Mouse (Mus musculus) midbrain, embryonic 13.5 days (tissue): ENCODE measurements at regions not wholly inside any gene's neighbourhood (a gene's known extent, or its start where the extent isn't known, plus 50 kb on each side); places are given as distances from the start of the nearest gene placed in this dataset.

Experiments
- ATAC-seq: fragments of 200-750 bp; cut with Nextera tagmentation; 2 replicates; pipeline ENCODE4 v1.8.0; 2017; ENCODE audit warnings: mild to moderate bottlenecking, moderate TSS enrichment, moderate library complexity
- H3K27ac ChIP-seq: fragments of 300-500 bp; sonication (generic); 2 replicates; pipeline ENCODE4 v1.5.1; 2015; ENCODE audit warnings: inconsistent platforms, mild to moderate bottlenecking, moderate library complexity
- H3K27me3 ChIP-seq: fragments of 300-500 bp; sonication (generic); 2 replicates; pipeline ENCODE4 v1.6.1; 2015; ENCODE audit warnings: mild to moderate bottlenecking, inconsistent platforms
- H3K36me3 ChIP-seq: fragments of 300-500 bp; sonication (generic); 2 replicates; pipeline ENCODE4 v1.6.1; 2015; ENCODE audit warnings: mild to moderate bottlenecking, inconsistent platforms
- H3K4me1 ChIP-seq: fragments of 300-500 bp; sonication (generic); replicated peaks from 2 replicates; pipeline ENCODE4 v1.6.1; 2015; ENCODE audit warnings: inconsistent platforms
- H3K4me2 ChIP-seq: fragments of 300-500 bp; sonication (generic); replicated peaks from 2 replicates; pipeline ENCODE4 v1.6.1; 2015; ENCODE audit warnings: moderate library complexity, mild to moderate bottlenecking, inconsistent platforms
- H3K4me3 ChIP-seq: fragments of 300-500 bp; sonication (generic); replicated peaks from 2 replicates; pipeline ENCODE4 v1.5.1; 2015; ENCODE audit warnings: mild to moderate bottlenecking, inconsistent platforms
- H3K9ac ChIP-seq: fragments of 300-500 bp; sonication (generic); replicated peaks from 2 replicates; pipeline ENCODE4 v1.6.1; 2015; ENCODE audit warnings: mild to moderate bottlenecking, inconsistent platforms
- H3K9me3 ChIP-seq: fragments of 300-500 bp; sonication (generic); 2 replicates; pipeline ENCODE4 v1.6.1; 2016; ENCODE audit warnings: mild to moderate bottlenecking, inconsistent platforms
- WGBS: fragments of 180-500 bp; shearing (Covaris S2); methylation state at CpG from one replicate; pipeline ENCODE4 v1.1.7; 2015; 5-methylcytosine and 5-hydroxymethylcytosine counted together

DNA sequence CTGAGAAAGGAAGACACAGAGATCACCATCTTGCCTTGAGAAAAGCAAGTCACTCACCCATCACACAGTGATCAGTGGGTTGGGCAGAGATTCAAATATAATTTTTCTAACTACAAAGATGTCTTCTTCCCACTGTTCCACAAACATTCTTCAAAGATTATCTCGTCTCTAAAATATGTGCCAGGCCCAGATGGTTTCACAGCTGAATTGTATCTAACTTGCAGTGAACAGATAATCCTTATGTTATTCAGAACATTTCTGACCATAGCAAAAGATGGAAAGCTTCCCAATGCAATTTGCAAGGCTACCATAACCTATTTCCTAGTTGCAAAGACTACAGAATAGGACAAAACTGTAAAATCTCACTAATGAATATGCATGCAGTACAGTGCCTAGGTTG lies 488.3 kb upstream of the Mpdz start:
- Histone ChIP-seq H3K36me3 (no peaks in the 10 kb centered on the region), H3K27ac (no peak overlapping the region), H3K9ac (no peak overlapping the region), H3K27me3 (no peaks in the 10 kb centered on the region), H3K4me2 (no peak overlapping the region), H3K9me3 (no peaks in the 10 kb centered on the region), H3K4me3 (no peak overlapping the region), H3K4me1 (peaks cover 18% of the 10 kb centered on the region; the same call in 1 of the 2 replicates)
- ATAC-seq: no peak
- WGBS: 86% methylated on average over 1 of the region's 1 CpGs

DNA sequence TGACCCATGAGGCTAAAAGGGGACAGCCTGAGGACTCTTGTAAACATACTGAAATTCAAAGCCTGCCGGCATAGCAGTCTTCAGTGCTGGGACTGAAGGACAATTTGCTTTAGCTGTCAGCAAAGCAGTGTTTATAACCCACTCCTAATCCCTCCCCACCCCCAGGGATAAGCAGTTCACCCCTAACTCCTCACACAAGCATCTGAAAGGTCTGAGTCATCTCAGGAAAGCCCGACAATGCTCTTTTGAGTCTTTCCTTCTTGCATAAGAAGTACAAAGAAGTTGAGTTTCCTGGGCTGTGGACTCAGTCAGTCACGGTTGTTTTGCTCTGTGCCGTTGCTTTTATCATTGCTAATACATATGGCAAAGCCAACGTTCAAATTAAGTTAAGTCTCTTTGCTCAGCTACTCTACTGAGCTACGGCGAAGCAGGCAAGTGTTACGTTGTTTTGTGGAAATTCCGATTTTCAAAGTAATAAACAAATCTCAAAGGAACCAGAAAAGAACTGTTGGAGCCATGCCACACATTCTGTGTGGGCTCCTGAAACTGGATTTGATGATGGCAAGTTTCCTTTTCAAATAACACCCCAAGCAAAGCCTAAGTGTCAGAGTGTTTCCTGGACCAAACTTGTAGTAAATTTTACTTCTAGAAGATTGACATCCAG lies 486.1 kb upstream of the Mpdz start:
- no peaks in the 10 kb centered on the region for H3K27me3 ChIP-seq
- WGBS: 24% methylated on average over 9 of the region's 9 CpGs
- no peak overlapping the region for H3K4me3 ChIP-seq
- no peaks in the 10 kb centered on the region for H3K9me3 ChIP-seq
- H3K27ac ChIP-seq: no peak overlapping the region; the same call in 1 of the 2 replicates
- H3K36me3 ChIP-seq: no peaks in the 10 kb centered on the region
- peaks cover 20% of the 10 kb centered on the region; the same call in 1 of the 2 replicates for H3K4me1 ChIP-seq
- ATAC-seq: peak; percentile 71
- H3K4me2 ChIP-seq: no peak overlapping the region
- H3K9ac ChIP-seq: no peak overlapping the region

DNA sequence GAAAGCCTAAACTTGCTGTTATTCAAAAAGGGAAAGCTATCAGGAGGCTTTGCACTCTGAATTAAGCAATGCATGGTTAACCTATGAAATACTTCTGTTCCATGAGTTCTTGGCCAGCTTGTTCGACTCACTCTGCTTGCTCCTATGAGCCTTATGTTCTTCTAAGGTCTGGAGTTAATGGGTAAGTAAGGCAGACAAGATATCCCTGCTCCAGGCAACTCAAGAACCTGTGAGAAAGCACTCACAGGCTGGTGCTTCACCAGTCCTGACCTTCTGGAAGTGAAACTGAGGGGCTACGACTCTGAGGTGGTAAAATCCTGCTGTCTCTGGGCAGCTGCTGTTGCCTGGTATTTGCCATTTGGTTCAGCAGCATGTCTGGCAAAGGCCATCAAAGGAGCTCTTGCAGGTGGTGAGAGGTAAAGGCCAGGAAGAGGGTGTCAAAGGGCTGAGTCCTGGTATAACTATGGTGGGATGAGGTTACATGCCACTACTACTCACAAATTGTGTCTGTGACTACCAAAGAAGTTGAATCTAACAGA lies 484.6 kb upstream of the Mpdz start:
- Histone ChIP-seq H3K36me3 (no peaks in the 10 kb centered on the region), H3K4me3 (no peak overlapping the region), H3K27ac (no peak overlapping the region), H3K27me3 (no peaks in the 10 kb centered on the region), H3K4me1 (peaks cover 23% of the 10 kb centered on the region; the same call in 1 of the 2 replicates), H3K9me3 (no peaks in the 10 kb centered on the region), H3K9ac (no peak overlapping the region), H3K4me2 (no peak overlapping the region)
- no peak for ATAC-seq
- WGBS: 87% methylated on average over 2 of the region's 2 CpGs

- H3K9me3 ChIP-seq: no peaks in the 10 kb centered on the region
- H3K27me3 ChIP-seq: no peaks in the 10 kb centered on the region
- no peaks in the 10 kb centered on the region for H3K36me3 ChIP-seq
- no peak overlapping the region for H3K27ac ChIP-seq
- H3K4me3 ChIP-seq: no peak overlapping the region
- no peak for ATAC-seq
- H3K4me1 ChIP-seq: peaks cover 23% of the 10 kb centered on the region; the same call in 1 of the 2 replicates
- no peak overlapping the region for H3K4me2 ChIP-seq
- H3K9ac ChIP-seq: no peak overlapping the region
- WGBS: 51% methylated on average over 6 of the region's 6 CpGs
These were observed 484.1 kb upstream of the Mpdz start for GRCm38 (mm10) chr4:81926662-81927141.

DNA sequence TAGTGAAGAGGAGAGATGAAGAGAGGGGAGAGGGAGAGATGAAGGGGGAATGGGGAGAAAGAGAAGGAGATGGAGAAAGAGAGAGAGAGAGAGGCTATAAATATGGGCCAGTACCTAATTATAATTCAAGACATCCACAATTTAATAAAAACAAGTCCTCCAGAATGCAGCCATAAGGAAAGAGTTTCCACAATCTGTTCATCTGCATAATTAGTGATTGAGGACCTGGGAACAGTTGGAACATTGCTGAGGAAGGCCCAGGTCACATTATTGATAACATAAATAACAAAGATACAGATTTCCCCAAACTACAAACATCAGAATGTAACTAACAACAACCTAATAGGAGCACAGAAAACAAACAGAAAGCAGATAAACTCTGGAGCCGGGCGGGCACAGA lies 483.0 kb upstream of the Mpdz start:
- Histone ChIP-seq H3K9me3 (no peaks in the 10 kb centered on the region), H3K4me1 (peaks cover 23% of the 10 kb centered on the region; the same call in 1 of the 2 replicates), H3K27ac (no peak overlapping the region), H3K27me3 (no peaks in the 10 kb centered on the region), H3K4me3 (no peak overlapping the region), H3K4me2 (no peak overlapping the region), H3K36me3 (no peaks in the 10 kb centered on the region), H3K9ac (no peak overlapping the region)
- WGBS: 89% methylated on average over 2 of the region's 2 CpGs
- ATAC-seq: no peak

- Histone ChIP-seq H3K4me3 (no peak overlapping the region), H3K4me1 (peaks cover 23% of the 10 kb centered on the region; the same call in 1 of the 2 replicates), H3K36me3 (no peaks in the 10 kb centered on the region), H3K27me3 (no peaks in the 10 kb centered on the region), H3K27ac (no peak overlapping the region), H3K9me3 (no peaks in the 10 kb centered on the region), H3K9ac (no peak overlapping the region), H3K4me2 (no peak overlapping the region)
- WGBS: 88% methylated on average over 1 of the region's 1 CpGs
- no peak for ATAC-seq
These were observed 481.5 kb upstream of the Mpdz start for GRCm38 (mm10) chr4:81924120-81924519.

GRCm38 (mm10) chr4:81922876-81923275 lies 480.3 kb upstream of the Mpdz start:
- ATAC-seq: peak; percentile 62
- Histone ChIP-seq H3K4me3 (no peak overlapping the region), H3K27ac (no peak overlapping the region), H3K9ac (no peak overlapping the region), H3K4me1 (peaks cover 13% of the 10 kb centered on the region; the same call in 1 of the 2 replicates), H3K36me3 (no peaks in the 10 kb centered on the region), H3K9me3 (no peaks in the 10 kb centered on the region), H3K4me2 (no peak overlapping the region), H3K27me3 (no peaks in the 10 kb centered on the region)
- WGBS: 65% methylated on average over 3 of the region's 3 CpGs

DNA sequence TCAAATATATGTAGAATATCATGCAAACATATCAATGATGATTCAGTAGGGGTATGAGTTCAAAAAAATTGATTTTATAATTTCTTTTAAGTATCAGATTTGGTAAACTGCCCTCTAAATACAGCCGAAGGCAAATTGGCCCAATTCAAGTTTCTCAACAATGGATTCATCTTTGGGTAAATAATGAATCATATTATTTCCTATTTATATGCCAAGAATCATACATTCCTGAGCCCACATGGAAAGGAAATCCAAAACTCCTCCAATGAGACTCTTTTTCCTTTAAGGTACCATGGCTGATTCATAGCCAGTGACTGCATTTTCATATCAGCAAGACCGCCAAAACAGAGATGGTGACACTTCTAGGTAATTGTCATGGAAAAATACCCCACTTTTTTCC lies 472.4 kb upstream of the Mpdz start:
- Histone ChIP-seq H3K36me3 (no peaks in the 10 kb centered on the region), H3K9ac (no peak overlapping the region), H3K9me3 (no peaks in the 10 kb centered on the region), H3K4me2 (no peak overlapping the region), H3K4me3 (no peak overlapping the region), H3K4me1 (no peaks in the 10 kb centered on the region), H3K27ac (no peak overlapping the region), H3K27me3 (no peaks in the 10 kb centered on the region)
- WGBS: 93% methylated on average over 2 of the region's 2 CpGs
- no peak for ATAC-seq

GRCm38 (mm10) chr4:81913296-81913695 lies 470.7 kb upstream of the Mpdz start:
- Histone ChIP-seq H3K9ac (no peak overlapping the region), H3K4me1 (no peaks in the 10 kb centered on the region), H3K4me3 (no peak overlapping the region), H3K27ac (no peak overlapping the region), H3K4me2 (no peak overlapping the region), H3K27me3 (no peaks in the 10 kb centered on the region), H3K36me3 (no peaks in the 10 kb centered on the region), H3K9me3 (no peaks in the 10 kb centered on the region)
- 71% methylated on average over 10 of the region's 10 CpGs for WGBS
- no peak for ATAC-seq

GRCm38 (mm10) chr4:81912653-81913052 lies 470.0 kb upstream of the Mpdz start:
- Histone ChIP-seq H3K27me3 (no peaks in the 10 kb centered on the region), H3K9me3 (no peaks in the 10 kb centered on the region), H3K4me2 (no peak overlapping the region), H3K4me3 (no peak overlapping the region), H3K27ac (no peak overlapping the region), H3K9ac (no peak overlapping the region), H3K36me3 (no peaks in the 10 kb centered on the region), H3K4me1 (no peaks in the 10 kb centered on the region)
- 83% methylated on average over 1 of the region's 1 CpGs for WGBS
- no peak for ATAC-seq

- Histone ChIP-seq H3K4me3 (no peak overlapping the region), H3K4me2 (no peak overlapping the region), H3K36me3 (no peaks in the 10 kb centered on the region), H3K27ac (no peak overlapping the region), H3K27me3 (no peaks in the 10 kb centered on the region), H3K9me3 (no peaks in the 10 kb centered on the region), H3K9ac (no peak overlapping the region), H3K4me1 (no peaks in the 10 kb centered on the region)
- WGBS: 87% methylated on average over 5 of the region's 5 CpGs
- no peak for ATAC-seq
These were observed 457.4 kb upstream of the Mpdz start for GRCm38 (mm10) chr4:81899961-81900540.

- Histone ChIP-seq H3K4me3 (no peak overlapping the region), H3K4me2 (no peak overlapping the region), H3K9me3 (no peaks in the 10 kb centered on the region), H3K9ac (no peak overlapping the region), H3K27me3 (no peaks in the 10 kb centered on the region), H3K4me1 (no peaks in the 10 kb centered on the region), H3K27ac (no peak overlapping the region), H3K36me3 (no peaks in the 10 kb centered on the region)
- ATAC-seq: no peak
- WGBS: 88% methylated on average over 2 of the region's 2 CpGs
These were observed 456.0 kb upstream of the Mpdz start for GRCm38 (mm10) chr4:81898661-81899060.
